Mouse (Mus musculus): Measurements from ENCODE around the gene Ankrd44.

GRCm38 (mm10) chr1:54896109-54897085 is 29.8 kb downstream of the Ankrd44 start:
- no peak for TF ChIP-seq NRF1 (IDR thresholded peaks at IDR 0.05; ENCODE audit: low read depth, low read length)
- TF ChIP-seq JUN (IDR thresholded peaks at IDR 0.05; ENCODE audit: insufficient read depth, low read depth, low read length): no peak
- no peak for TF ChIP-seq POLR2A (IDR thresholded peaks at IDR 0.05; ENCODE audit: low read depth, low read length)
- no peak for TF ChIP-seq CTCF (conservative IDR thresholded peaks at IDR 0.05 in 1 of 2, IDR thresholded peaks at IDR 0.05 in 1 of 2; ENCODE audit: low read depth in 2 of 2, low read length in 2 of 2)
- no peak for TF ChIP-seq MXI1 (IDR thresholded peaks at IDR 0.05; ENCODE audit: low read depth, low read length)
- TF ChIP-seq KAT2A (IDR thresholded peaks at IDR 0.05; ENCODE audit: insufficient replicate concordance, low read length): no peak
- no peak for TF ChIP-seq EP300 (IDR thresholded peaks at IDR 0.05; ENCODE audit: low read length)
- TF ChIP-seq IRF4 (IDR thresholded peaks at IDR 0.05; ENCODE audit: low read depth, low read length): no peak

Measured in CH12.LX (cell line).